Mouse (Mus musculus) kidney, postnatal 14 days (tissue): ENCODE data around the gene Best1.

Experiments used
- DNase-seq: peaks from one replicate; pipeline ENCODE4 v3.0.0; 2022; ENCODE audit warnings: mixed read lengths

Best1 gene

GRCm38 (mm10) chr19:10022414-10023303 lies 21.2 kb upstream of the Best1 start:
- DNase-seq, result peak; percentile 73

GRCm38 (mm10) chr19:10021981-10022380 lies 20.5 kb upstream of the Best1 start:
- DNase-seq, result no peak

- no peak for DNase-seq
Measured at GRCm38 (mm10) chr19:10019214-10019760, 17.9 kb upstream of the Best1 start.

GRCm38 (mm10) chr19:10018527-10018818 lies 17.0 kb upstream of the Best1 start:
- no peak for DNase-seq

- peak; percentile 95 for DNase-seq
Measured at GRCm38 (mm10) chr19:10017637-10018526, 16.4 kb upstream of the Best1 start.

- DNase-seq, result no peak
Measured at GRCm38 (mm10) chr19:10016151-10016550, 14.7 kb upstream of the Best1 start.

GRCm38 (mm10) chr19:10015442-10015841 lies 14.0 kb upstream of the Best1 start:
- no peak for DNase-seq

GRCm38 (mm10) chr19:10014824-10015223 lies 13.4 kb upstream of the Best1 start:
- peak; percentile 71 for DNase-seq

GRCm38 (mm10) chr19:10013913-10014312 lies 12.5 kb upstream of the Best1 start:
- DNase-seq, result peak; percentile 61

- no peak for DNase-seq
Measured at GRCm38 (mm10) chr19:10013348-10013747, 11.9 kb upstream of the Best1 start.

GRCm38 (mm10) chr19:10012827-10013278 lies 11.4 kb upstream of the Best1 start:
- peak; percentile 69 for DNase-seq

- DNase-seq, result no peak
Measured at GRCm38 (mm10) chr19:10011408-10011807, 10.0 kb upstream of the Best1 start.

GRCm38 (mm10) chr19:10003696-10004095 lies 2.3 kb upstream of the Best1 start:
- no peak for DNase-seq

- peak; percentile 66 for DNase-seq
Measured at GRCm38 (mm10) chr19:10000330-10000729, 1.1 kb downstream of the Best1 start.

GRCm38 (mm10) chr19:9998736-9999486 lies 2.5 kb downstream of the Best1 start:
- no peak for DNase-seq

- DNase-seq, result no peak
Measured at GRCm38 (mm10) chr19:9998063-9998416, 3.4 kb downstream of the Best1 start.

- no peak for DNase-seq
Measured at GRCm38 (mm10) chr19:9997204-9998062, 4.0 kb downstream of the Best1 start.

- DNase-seq, result peak; percentile 91
Measured at GRCm38 (mm10) chr19:9993036-9993656, 8.3 kb downstream of the Best1 start.

GRCm38 (mm10) chr19:9992011-9992958 lies 9.1 kb downstream of the Best1 start:
- no peak for DNase-seq

GRCm38 (mm10) chr19:9991304-9991703 lies 10.1 kb downstream of the Best1 start:
- DNase-seq, result peak; percentile 81
